Mouse (Mus musculus) megakaryocyte-erythroid progenitor cell, adult 5-6 weeks (primary cell): ENCODE results near the gene BC051019. TPM values are rescaled to one million over a fixed set of nuclear protein-coding genes. Genes with fewer than 3 reads are reported as not detected.

Experiments used
- ATAC-seq: replicated peaks from 2 replicates; pipeline ENCODE4 v1.8.0; 2016; ENCODE audit warnings: mild to moderate bottlenecking, inconsistent platforms; ENCODE audit not compliant: severe bottlenecking, poor library complexity, low FRiP score, low TSS enrichment
- total RNA-seq, 2 experiments: library from RNA; stranded (forward) in 1 of 2; stranded (reverse) in 1 of 2; fragments of 200-1000, 215-1000 nt in 1 of 2; fragments of >200 nt in 1 of 2; fragmentation: Nextera tagmentation in 1 of 2; gene quantifications; 2 replicates each; pipeline ENCODE4 v1.2.3; 2014 to 2017

Gene BC051019
- total RNA-seq, 2 experiments from 2014 or later, result not detected

DNA sequence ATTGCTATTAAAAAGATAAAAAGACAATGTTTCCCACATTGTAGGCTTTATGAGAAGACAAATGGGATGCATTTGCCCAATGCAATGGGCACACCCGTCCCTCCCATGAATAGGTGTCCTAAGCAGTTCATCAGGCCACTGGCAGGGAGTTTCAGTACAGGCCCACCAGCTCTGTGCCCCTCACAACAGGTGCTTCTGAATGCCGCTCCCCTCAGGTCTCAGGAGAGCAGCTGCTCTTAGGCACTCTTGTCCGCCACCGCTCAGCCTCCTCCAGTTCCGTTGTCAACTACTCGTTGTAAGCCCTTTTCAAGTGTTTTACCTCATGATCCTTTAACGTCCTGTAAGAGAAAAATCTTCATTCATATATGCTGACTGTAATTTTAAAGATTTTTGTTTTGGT is 11.5 kb downstream of the BC051019 start:
- ATAC-seq, result no peak

DNA sequence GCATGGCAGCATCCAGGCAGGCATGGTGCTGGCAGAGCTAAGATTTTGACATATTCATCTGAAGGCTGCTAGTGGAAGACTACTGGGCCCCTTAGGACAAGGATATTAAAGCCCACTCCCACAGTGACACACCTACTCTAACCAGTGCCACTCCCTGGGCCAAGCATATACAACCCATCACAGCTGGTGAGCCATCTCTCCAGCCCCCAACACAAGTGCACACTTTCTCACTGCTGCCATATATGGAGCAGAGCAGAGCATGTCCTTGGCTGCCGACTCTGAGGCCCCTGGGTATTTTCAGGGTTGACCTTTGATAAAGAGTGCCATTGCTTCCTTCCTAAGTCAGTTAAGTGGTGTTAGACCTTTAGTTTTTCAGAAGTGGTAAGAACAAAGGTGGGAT is 13.6 kb downstream of the BC051019 start:
- no peak for ATAC-seq

DNA sequence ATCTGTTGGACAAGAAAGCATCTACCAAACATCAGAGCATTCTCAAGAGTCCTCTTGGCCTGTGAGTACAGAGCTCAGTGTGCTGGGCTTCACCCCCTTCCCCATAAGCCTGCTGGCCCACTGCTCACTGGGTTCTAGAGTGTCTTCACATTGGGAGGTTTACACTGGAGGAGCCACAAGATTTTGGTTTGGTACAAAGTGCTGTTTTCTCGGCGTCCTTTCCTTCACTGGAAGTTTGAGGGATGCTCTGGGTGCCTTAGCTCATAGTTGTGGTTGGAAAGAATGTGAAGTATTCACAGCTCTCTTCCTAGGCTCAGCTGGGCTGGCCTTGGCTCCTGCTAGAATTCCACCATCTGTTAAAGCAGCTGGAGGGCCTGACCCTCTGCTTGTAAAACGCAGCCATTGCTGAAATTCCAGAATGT is 14.7 kb downstream of the BC051019 start:
- ATAC-seq, result no peak

DNA sequence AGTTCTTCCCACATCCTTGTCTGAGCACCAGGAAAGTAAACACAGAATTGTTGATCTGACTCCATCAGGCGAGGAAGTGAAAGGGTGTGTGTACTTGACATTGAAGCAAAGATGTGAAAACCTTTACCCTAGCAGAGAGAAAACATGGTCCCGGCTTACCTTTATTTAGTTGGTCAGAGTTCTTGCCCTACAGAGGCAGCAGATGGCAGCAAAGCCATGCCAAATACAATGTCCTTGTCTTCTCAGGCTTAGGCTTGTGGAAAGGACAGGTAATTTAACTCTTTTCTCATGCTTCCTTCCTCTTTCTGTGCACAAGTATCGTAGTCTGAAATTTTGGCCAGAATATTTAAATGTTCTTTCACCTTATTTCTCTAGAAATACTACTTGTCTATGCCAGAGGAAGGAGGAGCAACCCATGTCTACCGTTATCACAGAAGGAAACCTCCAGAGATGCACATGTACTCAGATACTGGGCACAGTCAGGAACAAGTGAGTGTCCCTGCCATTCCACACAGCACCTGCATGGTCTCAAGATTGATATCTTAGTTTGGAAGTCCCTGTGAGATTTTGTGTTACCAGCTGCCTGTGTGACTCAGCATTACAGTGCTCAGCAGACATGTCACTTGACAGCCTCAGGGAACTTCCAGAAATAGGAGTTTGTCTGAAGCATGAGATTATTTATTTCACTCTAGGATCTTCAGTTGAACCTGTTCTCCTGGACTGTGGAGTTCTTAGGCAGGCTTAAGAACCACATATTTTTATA is 16.4 kb downstream of the BC051019 start:
- ATAC-seq, result peak; percentile 51

DNA sequence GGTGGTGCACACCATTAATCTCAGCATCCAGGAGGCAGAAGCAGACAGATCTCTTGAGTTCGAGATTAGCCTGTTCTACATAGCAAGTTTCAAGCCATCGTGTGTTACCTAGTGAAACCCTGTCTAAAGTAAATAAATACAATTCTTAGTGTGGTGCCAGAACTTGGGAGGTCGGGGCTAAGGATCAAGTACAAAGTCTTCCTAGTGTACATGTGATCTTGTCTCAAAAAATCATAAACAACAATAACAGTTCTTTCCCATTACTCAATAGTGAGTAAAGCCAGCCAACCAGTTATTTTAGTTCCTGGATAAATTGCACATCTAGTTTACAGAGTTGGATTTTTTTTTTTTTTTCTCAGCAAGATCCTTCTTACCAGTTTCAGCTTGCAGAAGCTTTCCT is 19.2 kb downstream of the BC051019 start:
- peak; percentile 9; the same call in 1 of the 2 replicates for ATAC-seq

DNA sequence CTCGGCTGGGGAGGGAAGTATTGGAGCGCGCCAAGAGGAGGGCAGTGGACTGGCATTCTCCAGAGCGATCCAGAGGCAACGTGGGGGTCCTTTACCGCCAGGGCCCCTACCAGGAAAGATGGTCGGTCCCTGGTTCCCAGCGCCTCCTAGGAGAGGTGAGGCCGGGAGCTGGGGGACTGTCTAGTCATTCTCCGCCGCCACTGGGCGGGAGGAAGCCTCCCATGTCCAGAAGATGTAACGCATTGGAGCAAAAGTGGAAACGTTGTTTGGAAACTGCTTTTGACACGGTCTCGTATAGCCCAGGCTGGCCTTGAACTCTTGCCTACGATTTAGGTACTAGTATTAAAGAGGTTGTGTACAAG is 19.7 kb downstream of the BC051019 start:
- peak; percentile 37; the same call in 1 of the 2 replicates for ATAC-seq

DNA sequence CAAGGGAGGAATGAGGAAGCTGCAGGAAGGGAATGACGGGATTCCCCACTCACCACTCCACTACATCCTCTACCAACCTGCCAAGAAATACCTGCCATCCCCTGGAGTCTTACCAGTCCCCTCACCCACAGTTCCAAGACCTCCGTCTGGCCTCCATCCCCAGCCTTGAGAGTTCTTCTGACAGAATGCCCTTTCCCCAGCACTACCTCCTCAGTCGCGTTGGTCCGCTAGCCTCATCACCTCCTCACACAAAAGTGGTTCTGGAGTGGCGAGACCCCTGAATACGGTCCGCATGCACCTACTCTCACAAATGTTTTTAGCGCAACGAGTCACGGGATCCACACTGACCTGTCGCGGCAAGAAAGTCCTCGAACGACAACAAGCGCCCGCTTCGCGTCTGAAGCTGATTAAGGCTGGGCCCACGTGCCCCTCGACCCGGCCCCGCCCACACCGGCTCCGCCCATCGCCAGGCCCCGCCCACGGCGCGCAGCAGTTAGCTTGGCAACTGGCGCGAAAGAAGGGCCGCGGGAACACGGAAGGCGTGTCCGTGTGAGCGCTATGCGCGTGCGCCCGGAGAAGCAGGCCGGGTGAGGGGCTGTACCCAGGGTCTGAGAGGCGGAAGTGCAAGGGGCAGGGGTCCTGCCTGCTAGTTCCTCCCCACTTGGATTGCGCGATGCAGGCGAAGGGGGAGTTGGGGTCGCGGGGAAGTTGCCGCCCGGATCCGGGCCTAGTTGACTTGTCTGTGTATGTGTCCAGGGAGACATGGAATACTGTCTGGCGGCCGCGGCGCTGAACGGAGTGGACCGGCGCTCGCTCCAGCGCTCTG is 20.2 kb downstream of the BC051019 start, which contains the start of the genes St5 and Akip1:
Gene St5 (minus strand): TSS at position 416 of the 826 bp plus-strand sequence.
Gene Akip1 (plus strand): TSS at position 501 of the 826 bp plus-strand sequence.
- peak; percentile 88 for ATAC-seq

- ATAC-seq, result no peak
Measured at GRCm38 (mm10) chr7:109702721-109703120, 20.9 kb downstream of the BC051019 start.

DNA sequence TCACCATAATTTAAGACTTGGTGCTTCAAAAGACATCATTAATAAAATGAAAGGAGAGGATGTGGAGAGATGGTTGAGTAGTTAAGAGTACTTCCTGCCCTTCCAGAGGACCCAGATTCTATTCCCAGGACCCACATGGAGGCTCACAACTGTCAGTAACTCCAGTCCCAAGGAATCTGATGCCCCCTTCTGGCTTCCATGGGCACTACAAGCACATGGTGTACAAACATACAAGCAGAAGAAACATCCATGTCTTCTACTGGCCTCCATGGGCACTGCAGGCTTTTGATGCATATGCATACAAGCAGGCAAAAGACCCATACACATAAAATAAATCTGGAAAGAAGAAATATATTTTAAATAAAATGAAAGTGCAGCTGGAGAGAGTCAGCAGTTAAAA is 23.4 kb downstream of the BC051019 start:
- no peak for ATAC-seq

- ATAC-seq, result no peak
Measured at GRCm38 (mm10) chr7:109695339-109695726, 28.3 kb downstream of the BC051019 start.

- ATAC-seq, result no peak
Measured at GRCm38 (mm10) chr7:109694576-109695338, 28.9 kb downstream of the BC051019 start.

DNA sequence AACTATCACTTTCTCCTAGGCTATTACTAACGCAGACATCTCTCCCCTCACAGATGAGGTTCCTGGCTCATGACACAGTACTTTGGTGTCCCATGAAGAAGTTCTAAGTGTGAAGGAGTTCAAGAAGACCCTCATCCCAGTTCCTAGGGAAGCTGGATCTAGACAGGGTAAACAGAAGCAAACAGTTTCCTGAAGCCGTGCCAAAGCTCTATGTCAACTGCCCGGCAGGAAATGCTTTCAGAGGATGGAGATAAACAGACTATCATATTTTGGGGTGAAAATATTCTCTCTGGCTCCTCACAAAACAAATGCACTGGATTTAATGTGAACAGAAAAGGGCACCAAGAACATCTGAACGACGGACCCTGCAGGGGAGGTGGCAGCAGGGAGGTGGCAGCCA is 32.7 kb downstream of the BC051019 start:
- no peak for ATAC-seq

DNA sequence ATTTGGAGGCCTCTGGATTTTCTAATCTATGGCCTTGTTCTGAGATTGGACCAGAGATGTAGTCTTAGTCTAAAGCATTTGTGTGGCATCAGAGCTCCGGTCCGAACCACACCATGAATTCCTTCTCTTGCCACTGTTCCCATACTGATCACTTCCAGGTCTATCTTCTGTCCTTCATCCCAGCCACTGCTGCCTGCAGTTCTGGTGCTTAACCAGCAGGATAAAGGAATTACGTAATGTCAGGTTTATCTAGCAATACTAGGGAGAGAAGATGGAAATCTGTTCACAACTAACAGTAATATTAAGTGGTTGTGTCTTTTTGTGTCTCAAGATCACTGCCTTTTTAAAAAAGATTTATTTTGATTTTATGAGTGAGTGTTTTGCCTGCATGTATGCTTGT is 33.5 kb downstream of the BC051019 start:
- ATAC-seq, result no peak

GRCm38 (mm10) chr7:109686585-109687128 is 37.0 kb downstream of the BC051019 start:
- ATAC-seq, result no peak

- no peak for ATAC-seq
Measured at GRCm38 (mm10) chr7:109680879-109681278, 42.8 kb downstream of the BC051019 start.

GRCm38 (mm10) chr7:109680284-109680683 is 43.4 kb downstream of the BC051019 start:
- no peak for ATAC-seq

- no peak for ATAC-seq
Measured at GRCm38 (mm10) chr7:109674944-109675628, 48.6 kb downstream of the BC051019 start.

GRCm38 (mm10) chr7:109671581-109672471 is 51.8 kb downstream of the BC051019 start:
- peak; percentile 70 for ATAC-seq
